Mouse (Mus musculus): Measurements from ENCODE around the gene Ptprm.

DNA sequence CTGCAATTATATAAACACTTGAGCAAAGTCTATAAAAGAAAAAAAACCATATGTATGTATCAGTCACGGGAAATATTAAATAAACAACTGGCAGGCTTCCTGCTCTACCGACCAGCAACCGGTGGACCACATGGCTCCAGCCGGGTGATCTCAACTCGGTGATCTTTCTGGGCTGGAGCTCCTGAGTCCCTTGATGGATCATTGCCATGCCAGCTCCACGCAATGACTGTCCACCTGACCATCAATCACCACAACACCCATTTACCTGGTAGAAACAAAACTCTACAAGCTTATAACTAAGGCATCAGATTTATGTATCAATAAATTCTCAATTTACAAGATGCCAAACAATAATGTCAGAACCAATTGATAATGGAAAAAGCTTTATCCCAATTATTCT, 322.2 kb downstream of the Ptprm start:
- no peak for TF ChIP-seq POLR2A (IDR thresholded peaks at IDR 0.05; ENCODE audit: borderline replicate concordance, extremely low read depth, insufficient read depth, insufficient read length, poor library complexity, severe bottlenecking)
- TF ChIP-seq CTCF (IDR thresholded peaks at IDR 0.05; ENCODE audit: borderline replicate concordance, extremely low read depth, insufficient read depth, insufficient read length) = no peak

Data from brain, embryonic 14.5 days (tissue).